29 mouse cellular contexts compared by ENCODE assay signal in genomic region chr3:69296270-69296669, GRCm38 (mm10). TPM values are rescaled to one million over a fixed set of nuclear protein-coding genes. Genes with fewer than 3 reads are reported as not detected.
DNase-seq lines count a peak whose midpoint lies in the region; ATAC-seq lines count a peak whose summit lies in the region.
"Had no signal": no experiment of that assay in that cellular context is flagged by ENCODE, and none has a peak within 500 bp of the region (broad histone marks: within the 10 kb centered on the region; RNA-seq: fewer than 3 reads in every experiment).

No protein-coding gene starts in this region.

- no peaks in the 10 kb centered on the region for H3K27me3 ChIP-seq in liver, embryonic 16.5 days (ENCODE audit: control insufficient read depth, insufficient read depth, low read depth, low read length)
- no peaks in the 10 kb centered on the region for H3K27me3 ChIP-seq in liver, embryonic 12.5 days (replicated peaks)
- no peaks in the 10 kb centered on the region for H3K27me3 ChIP-seq in stomach, embryonic 15.5 days (replicated peaks)
- H3K27me3 ChIP-seq: CH12.LX; embryonic facial prominence, embryonic 12.5 days; embryonic facial prominence, embryonic 15.5 days; heart, embryonic 13.5 days; hindbrain, embryonic 13.5 days had no signal

- WGBS in liver, embryonic 16.5 days (ENCODE audit: insufficient replicate concordance): 58% methylated on average over 8 of the region's 8 CpGs
- WGBS in liver, embryonic 12.5 days (ENCODE audit: insufficient replicate concordance): 57% methylated on average over 8 of the region's 8 CpGs
- WGBS in stomach, embryonic 15.5 days: 57% methylated on average over 8 of the region's 8 CpGs

- no peak overlapping the region for H3K9ac ChIP-seq in liver, embryonic 16.5 days (ENCODE audit: low read depth, low read length)
- H3K9ac ChIP-seq in liver, embryonic 12.5 days: no peak overlapping the region
- no peak overlapping the region for H3K9ac ChIP-seq in stomach, embryonic 15.5 days
- H3K9ac ChIP-seq: embryonic facial prominence, embryonic 12.5 days; embryonic facial prominence, embryonic 15.5 days; forebrain, postnatal 0 days; heart, embryonic 13.5 days; hindbrain, embryonic 13.5 days had no signal

- no peaks in the 10 kb centered on the region for H3K36me3 ChIP-seq in liver, embryonic 16.5 days (ENCODE audit: control insufficient read depth, insufficient read depth)
- H3K36me3 ChIP-seq in liver, embryonic 12.5 days: no peaks in the 10 kb centered on the region
- no peaks in the 10 kb centered on the region for H3K36me3 ChIP-seq in stomach, embryonic 15.5 days
- H3K36me3 ChIP-seq: embryonic facial prominence, embryonic 12.5 days; embryonic facial prominence, embryonic 15.5 days; G1E; heart, embryonic 10.5 days; heart, embryonic 13.5 days; hindbrain, embryonic 10.5 days; hindbrain, embryonic 13.5 days had no signal

- no peaks in the 10 kb centered on the region; the same call in 1 of the 2 replicates for H3K4me1 ChIP-seq in liver, embryonic 16.5 days (ENCODE audit: control insufficient read depth, low read depth, low read length)
- H3K4me1 ChIP-seq in liver, embryonic 12.5 days: no peaks in the 10 kb centered on the region
- H3K4me1 ChIP-seq in stomach, embryonic 15.5 days: no peaks in the 10 kb centered on the region
- H3K4me1 ChIP-seq: embryonic facial prominence, embryonic 12.5 days; embryonic facial prominence, embryonic 15.5 days; heart, embryonic 10.5 days; heart, embryonic 13.5 days; hindbrain, embryonic 10.5 days; hindbrain, embryonic 13.5 days had no signal

- no peak overlapping the region for H3K4me3 ChIP-seq in liver, embryonic 16.5 days (ENCODE audit: low read depth, low read length)
- no peak overlapping the region for H3K4me3 ChIP-seq in liver, embryonic 12.5 days
- no peak overlapping the region for H3K4me3 ChIP-seq in stomach, embryonic 15.5 days (replicated peaks)
- H3K4me3 ChIP-seq: embryonic facial prominence, embryonic 12.5 days; embryonic facial prominence, embryonic 15.5 days; heart, adult 2 months; heart, embryonic 10.5 days; heart, embryonic 13.5 days; hindbrain, embryonic 10.5 days; hindbrain, embryonic 13.5 days had no signal

- peak; percentile 80 for DNase-seq in heart, adult 11 months
- no peak for DNase-seq in heart, postnatal 14 days
- peak; percentile 43 for DNase-seq in lung, postnatal 25 days (ENCODE audit: low spot score)
- DNase-seq in lung, postnatal 10 days: no peak
- no peak for DNase-seq in spleen, postnatal 14 days (ENCODE audit: low spot score in 2 of 2)
- DNase-seq: adrenal gland, adult 2 months; adrenal gland, postnatal 14 days; B cell, adult 2 months; cerebellum, adult 11 months; cerebellum, adult 2 months; cerebellum, adult 9-11 months; cerebellum, postnatal 25 days; forebrain, postnatal 0 days; gastrocnemius, postnatal 10 days; gastrocnemius, postnatal 36 days had no signal

- no peak overlapping the region for H3K4me2 ChIP-seq in liver, embryonic 16.5 days (ENCODE audit: low read depth, low read length)
- no peak overlapping the region for H3K4me2 ChIP-seq in liver, embryonic 12.5 days
- no peak overlapping the region for H3K4me2 ChIP-seq in stomach, embryonic 15.5 days
- H3K4me2 ChIP-seq: embryonic facial prominence, embryonic 12.5 days; embryonic facial prominence, embryonic 15.5 days; heart, embryonic 13.5 days; hindbrain, embryonic 13.5 days had no signal

- no peaks in the 10 kb centered on the region for H3K9me3 ChIP-seq in liver, embryonic 16.5 days (replicated peaks; ENCODE audit: control insufficient read depth, low read length)
- no peaks in the 10 kb centered on the region for H3K9me3 ChIP-seq in liver, embryonic 12.5 days (replicated peaks)
- H3K9me3 ChIP-seq in stomach, embryonic 15.5 days: no peaks in the 10 kb centered on the region
- H3K9me3 ChIP-seq: embryonic facial prominence, embryonic 12.5 days; embryonic facial prominence, embryonic 15.5 days; G1E; heart, embryonic 10.5 days; heart, embryonic 13.5 days; hindbrain, embryonic 10.5 days; hindbrain, embryonic 13.5 days had no signal

- intact Hi-C loops in heart, postnatal 14 days (cut with DNase I): no loop called here

- H3K27ac ChIP-seq in liver, embryonic 16.5 days (ENCODE audit: low read length): no peak overlapping the region
- no peak overlapping the region for H3K27ac ChIP-seq in liver, embryonic 12.5 days
- no peak overlapping the region for H3K27ac ChIP-seq in stomach, embryonic 15.5 days
- H3K27ac ChIP-seq: embryonic facial prominence, embryonic 12.5 days; embryonic facial prominence, embryonic 15.5 days; heart, adult 2 months; heart, embryonic 10.5 days; heart, embryonic 13.5 days; hindbrain, embryonic 10.5 days; hindbrain, embryonic 13.5 days had no signal

- peak; percentile 88 for ATAC-seq in liver, embryonic 16.5 days (ENCODE audit: low read depth)
- ATAC-seq in liver, embryonic 12.5 days: no peak
- ATAC-seq in stomach, embryonic 15.5 days (ENCODE audit: insufficient read depth, low FRiP score, low read depth): peak; percentile 43; the same call in 1 of the 2 replicates
- ATAC-seq: forebrain, embryonic 14.5 days; forebrain, postnatal 0 days; hindbrain, embryonic 16.5 days had no signal

RNA-seq across cellular contexts. Expression of gene Ppm1l, which starts 20.4 kb away (rescaled TPM):
- total RNA-seq in heart, postnatal 14 days (2021): 10 to 100 TPM; 19.6 to 21.2 TPM
- 4.1 and 4.6 TPM in 2 replicates for polyA plus RNA-seq in liver, embryonic 16.5 days (2015; fragmentation: Nextera tagmentation; extraction: Ambion mirVana)
- 7.2 and 7.4 TPM in 2 replicates for polyA plus RNA-seq in liver, embryonic 12.5 days (2016; fragmentation: Nextera tagmentation; extraction: Ambion mirVana)
- 8.1 and 8.5 TPM in 2 replicates for polyA plus RNA-seq in stomach, embryonic 15.5 days (2015; fragmentation: Nextera tagmentation; extraction: Ambion mirVana)

Comparison
In these comparisons a context has a peak if more than half of its experiments do, and no peak if none do; other contexts are left out.
1. DNase-seq: peak in heart, adult 11 months (single experiment) and lung, postnatal 25 days (single experiment); none in heart, postnatal 14 days (0 of 2), lung, postnatal 10 days (single experiment) and spleen, postnatal 14 days (0 of 2).